ENCODE assay signal across 17 mouse cellular contexts in the genomic region with DNA sequence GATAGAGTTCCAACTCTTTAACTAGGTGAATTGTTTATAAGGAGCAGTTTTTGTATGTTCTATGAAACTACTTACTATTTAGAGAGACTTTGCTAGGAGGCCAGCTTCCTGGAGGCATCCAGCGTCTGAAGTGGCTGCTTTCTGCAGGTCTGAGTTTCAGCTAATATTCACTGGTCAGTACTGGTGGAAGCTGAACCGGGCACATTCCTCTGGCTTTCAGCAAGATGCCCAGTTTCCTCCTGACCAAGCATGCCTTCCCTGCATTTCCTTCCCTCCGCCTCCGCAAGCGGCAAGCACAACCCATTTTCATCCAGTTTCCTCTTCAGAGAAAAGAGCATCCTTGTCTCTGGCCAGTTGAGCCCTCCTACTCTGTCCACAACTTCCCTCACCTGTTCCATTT. TPM values are rescaled to one million over a fixed set of nuclear protein-coding genes. Genes with fewer than 3 reads are reported as not detected.
DNase-seq lines count a peak whose midpoint lies in the region; ATAC-seq lines count a peak whose summit lies in the region.
"Had no signal": no experiment of that assay in that cellular context is flagged by ENCODE, and none has a peak within 500 bp of the region (broad histone marks: within the 10 kb centered on the region; RNA-seq: fewer than 3 reads in every experiment).

No protein-coding gene starts in this region.

- peaks cover 38% of the 10 kb centered on the region for H3K4me1 ChIP-seq in lung, embryonic 16.5 days (replicated peaks; ENCODE audit: control insufficient read depth, insufficient read depth, low read length)
- peaks cover 21% of the 10 kb centered on the region for H3K4me1 ChIP-seq in stomach, embryonic 16.5 days (ENCODE audit: control insufficient read depth, insufficient read depth, low read length)

- H3K27me3 ChIP-seq in lung, embryonic 16.5 days (ENCODE audit: control insufficient read depth, insufficient read depth, low read depth, low read length): no peaks in the 10 kb centered on the region
- H3K27me3 ChIP-seq in stomach, embryonic 16.5 days (ENCODE audit: control insufficient read depth, insufficient read depth, low read length): no peaks in the 10 kb centered on the region
- H3K27me3 ChIP-seq: megakaryocyte, embryonic 14.5 days had no signal

- no peak for DNase-seq in lung, postnatal 14 days
- peak; percentile 23 for DNase-seq in kidney, adult 18-20 months
- peak; percentile 47 for DNase-seq in kidney, postnatal 14 days
- no peak for DNase-seq in cerebellum, postnatal 10 days
- DNase-seq: cerebellum, adult 9-10 months; gastrocnemius, adult 2 months; heart, adult 18-20 months; thymus, postnatal 14 days had no signal

- peaks cover 2% of the 10 kb centered on the region; the same call in 1 of the 2 replicates for H3K36me3 ChIP-seq in lung, embryonic 16.5 days (ENCODE audit: control insufficient read depth, insufficient read depth, low read length)
- no peaks in the 10 kb centered on the region for H3K36me3 ChIP-seq in stomach, embryonic 16.5 days (ENCODE audit: control insufficient read depth, insufficient read depth, low read length)
- H3K36me3 ChIP-seq: hindbrain, embryonic 10.5 days had no signal

- ATAC-seq in lung, embryonic 16.5 days (ENCODE audit: low read depth): no peak
- no peak for ATAC-seq in stomach, embryonic 16.5 days (ENCODE audit: insufficient read depth, low FRiP score)
- no peak for ATAC-seq in activated CD4-positive, CD25-positive, alpha-beta regulatory T cell, adult 4 months
- ATAC-seq: inflammation-experienced regulatory T-cells, adult 6 months; midbrain, embryonic 16.5 days had no signal

- peak overlapping the region; percentile 24; the same call in 1 of the 2 replicates for H3K9ac ChIP-seq in lung, embryonic 16.5 days (ENCODE audit: low read length)
- no peak overlapping the region for H3K9ac ChIP-seq in stomach, embryonic 16.5 days (ENCODE audit: low read length)

- H3K4me2 ChIP-seq in lung, embryonic 16.5 days (ENCODE audit: low read depth, low read length): no peak overlapping the region
- no peak overlapping the region for H3K4me2 ChIP-seq in stomach, embryonic 16.5 days (ENCODE audit: low read depth, low read length)

- peak overlapping the region; percentile 96 for H3K27ac ChIP-seq in lung, embryonic 16.5 days (ENCODE audit: low read length)
- H3K27ac ChIP-seq in stomach, embryonic 16.5 days (ENCODE audit: low read length): peak overlapping the region; percentile 89
- H3K27ac ChIP-seq: gastrocnemius, adult 2 months; hindbrain, embryonic 10.5 days had no signal

- no peak overlapping the region for H3K4me3 ChIP-seq in lung, embryonic 16.5 days (ENCODE audit: low read length)
- no peak overlapping the region for H3K4me3 ChIP-seq in stomach, embryonic 16.5 days (replicated peaks; ENCODE audit: low read length)
- H3K4me3 ChIP-seq: gastrocnemius, adult 2 months; hindbrain, embryonic 10.5 days; megakaryocyte, embryonic 14.5 days had no signal

- no peaks in the 10 kb centered on the region for H3K9me3 ChIP-seq in lung, embryonic 16.5 days (ENCODE audit: control insufficient read depth, low read length)
- no peaks in the 10 kb centered on the region for H3K9me3 ChIP-seq in stomach, embryonic 16.5 days (replicated peaks; ENCODE audit: control insufficient read depth, low read length)
- H3K9me3 ChIP-seq: G1E; hindbrain, embryonic 10.5 days; megakaryocyte, embryonic 14.5 days had no signal

- 58% methylated on average over 5 of the region's 5 CpGs for WGBS in lung, embryonic 16.5 days
- WGBS in stomach, embryonic 16.5 days: 77% methylated on average over 5 of the region's 5 CpGs

RNA-seq across cellular contexts. Expression of a gene that starts 17.3 kb away (rescaled TPM):
- polyA plus RNA-seq in lung, embryonic 16.5 days (2015; fragmentation: Nextera tagmentation; extraction: Ambion mirVana): 86.3 and 103 TPM in 2 replicates
- polyA plus RNA-seq in stomach, embryonic 16.5 days (2015; fragmentation: Nextera tagmentation; extraction: Ambion mirVana): 145 and 151 TPM in 2 replicates
- 10 to 100 TPM; 65.4 to 98.0 TPM for polyA plus RNA-seq in activated CD4-positive, CD25-positive, alpha-beta regulatory T cell, adult 4 months (2017; shearing (Covaris generic))

RNA-seq across cellular contexts. Expression of a gene that starts 28.0 kb away (rescaled TPM):
- polyA plus RNA-seq in lung, embryonic 16.5 days (2015; fragmentation: Nextera tagmentation; extraction: Ambion mirVana): 0.09 and 0.10 TPM in 2 replicates
- 0.05 and 0.11 TPM in 2 replicates for polyA plus RNA-seq in stomach, embryonic 16.5 days (2015; fragmentation: Nextera tagmentation; extraction: Ambion mirVana)
- polyA plus RNA-seq in activated CD4-positive, CD25-positive, alpha-beta regulatory T cell, adult 4 months (2017; shearing (Covaris generic)): not detected
- polyA plus RNA-seq: G1E; heart, embryonic 14.5 days; hindbrain, embryonic 10.5 days had no signal

RNA-seq across cellular contexts. Expression of a gene that starts 46.8 kb away (rescaled TPM):
- polyA plus RNA-seq in lung, embryonic 16.5 days (2015; fragmentation: Nextera tagmentation; extraction: Ambion mirVana): 101 and 110 TPM in 2 replicates
- polyA plus RNA-seq in stomach, embryonic 16.5 days (2015; fragmentation: Nextera tagmentation; extraction: Ambion mirVana): 85.8 and 92.1 TPM in 2 replicates
- 10 to 100 TPM; 64.8 to 66.0 TPM for polyA plus RNA-seq in activated CD4-positive, CD25-positive, alpha-beta regulatory T cell, adult 4 months (2017; shearing (Covaris generic))

RNA-seq across cellular contexts. Expression of a gene that starts 47.0 kb away (rescaled TPM):
- polyA plus RNA-seq in lung, embryonic 16.5 days (2015; fragmentation: Nextera tagmentation; extraction: Ambion mirVana): 26.7 and 27.0 TPM in 2 replicates
- 26.1 and 27.0 TPM in 2 replicates for polyA plus RNA-seq in stomach, embryonic 16.5 days (2015; fragmentation: Nextera tagmentation; extraction: Ambion mirVana)
- 10 to 100 TPM; 26.1 to 32.2 TPM for polyA plus RNA-seq in activated CD4-positive, CD25-positive, alpha-beta regulatory T cell, adult 4 months (2017; shearing (Covaris generic))

Comparison
In these comparisons a context has a peak if more than half of its experiments do, and no peak if none do; other contexts are left out.
1. DNase-seq: peak in kidney, adult 18-20 months (single experiment) and kidney, postnatal 14 days (single experiment); none in lung, postnatal 14 days (single experiment) and cerebellum, postnatal 10 days (0 of 2).